Mouse (Mus musculus): Measurements from ENCODE around the gene Rasgrp1.

Gene Rasgrp1

DNA sequence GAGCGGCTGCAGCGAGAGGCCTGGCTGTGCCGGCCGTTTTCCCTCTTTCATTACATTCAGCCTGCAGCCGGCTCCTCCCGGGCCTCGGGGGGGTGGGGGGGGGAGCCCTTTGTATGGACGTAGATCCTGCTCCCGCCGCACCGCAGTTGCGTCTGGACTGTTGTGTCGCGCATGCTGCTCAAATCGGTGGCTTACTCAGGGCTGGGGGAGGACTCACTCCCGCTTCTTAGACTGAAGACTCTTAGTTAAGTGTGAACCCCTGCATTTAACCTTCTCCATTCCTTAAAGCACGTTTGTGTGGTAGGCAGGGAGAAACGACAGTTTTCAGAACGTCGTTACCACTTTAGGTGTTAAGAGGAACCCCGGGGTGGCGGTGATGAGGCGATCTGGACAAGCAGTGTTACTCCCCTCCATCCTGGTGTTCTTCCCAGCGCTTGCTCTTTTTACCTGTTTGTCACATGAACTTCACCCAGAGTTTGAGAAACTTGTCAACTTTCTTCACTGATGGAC lies 92.7 kb downstream of the Rasgrp1 start:
- in situ Hi-C loops (cut with MboI, MseI), result no loop called here

DNA sequence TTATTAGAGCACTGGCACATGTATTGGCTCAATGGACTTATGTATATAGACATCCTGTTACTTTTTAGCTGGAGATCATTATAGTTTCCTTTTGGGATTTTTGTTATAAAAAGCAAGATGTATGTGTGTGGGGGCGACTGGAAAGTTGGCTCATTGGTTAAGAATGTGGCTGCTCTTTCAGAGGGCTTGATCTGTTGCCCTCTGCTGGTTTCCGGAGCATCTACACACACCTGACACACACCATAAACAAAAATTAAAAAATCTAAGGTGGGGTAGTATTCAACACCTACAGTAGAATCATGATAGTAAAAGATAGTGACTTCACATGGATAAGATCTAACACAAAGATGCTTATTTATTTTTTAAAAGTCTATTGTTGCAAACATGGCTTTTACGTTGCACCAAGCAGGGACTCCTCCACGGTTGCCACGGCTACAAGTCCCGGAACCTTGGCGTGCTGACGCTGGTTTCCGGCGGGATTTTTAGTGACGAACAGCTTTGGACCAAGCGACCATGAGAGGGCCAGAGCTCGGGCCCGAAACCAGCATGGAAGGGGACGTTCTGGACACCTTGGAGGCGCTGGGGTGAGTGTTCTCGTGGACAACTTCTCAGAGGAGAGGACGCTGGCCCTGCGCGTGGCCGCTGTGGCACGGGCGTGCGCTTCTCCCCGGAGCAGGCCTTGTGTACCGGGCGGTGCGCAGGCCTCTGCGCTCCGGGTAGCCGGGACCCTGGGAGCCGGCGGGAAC lies 93.4 kb downstream of the Rasgrp1 start, which contains the start of gene Fam98b:
Fam98b (plus strand) TSS at position 485 of the 746 bp plus-strand sequence.
- in situ Hi-C loops (cut with MboI, MseI), result no loop called here

DNA sequence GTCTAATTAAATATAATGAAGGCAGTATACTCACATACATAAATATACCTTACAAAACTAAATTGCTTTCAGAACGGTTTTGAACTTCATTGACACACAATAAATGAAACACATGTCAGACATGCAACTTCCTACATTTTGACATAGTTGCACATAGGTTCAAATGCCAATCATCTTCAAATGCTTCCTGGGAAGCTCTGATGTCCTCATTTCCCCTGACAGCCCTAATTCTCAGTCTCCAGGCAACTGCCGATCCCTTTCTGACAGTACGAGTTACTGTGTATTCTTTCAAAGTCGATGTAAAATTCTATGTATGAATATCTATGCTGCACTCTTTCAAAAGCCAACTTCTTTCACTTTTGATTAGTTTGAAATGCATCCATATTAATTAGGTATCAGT lies 100.8 kb downstream of the Rasgrp1 start:
- in situ Hi-C loops (cut with MboI, MseI), result no loop called here

DNA sequence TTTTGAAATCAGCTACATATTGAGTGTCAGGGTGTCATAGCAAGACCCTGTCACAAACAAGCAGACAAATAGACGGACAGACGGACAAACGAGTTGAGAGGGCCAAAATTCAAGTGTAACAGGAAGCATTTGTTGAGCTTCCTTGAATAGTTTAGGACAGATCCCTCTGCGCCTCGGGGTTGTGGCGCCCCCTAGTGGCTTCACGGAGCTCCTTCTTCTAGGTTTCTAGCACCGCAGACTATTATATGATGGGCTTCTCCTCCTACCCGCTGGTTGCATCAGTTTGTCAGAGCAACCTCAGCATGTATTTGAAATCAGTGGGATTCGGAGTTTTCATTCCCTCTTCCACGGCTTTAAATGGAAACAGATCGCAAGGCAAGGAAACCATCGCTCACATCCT lies 111.5 kb downstream of the Rasgrp1 start:
- in situ Hi-C loops (cut with MboI, MseI), result no loop called here

DNA sequence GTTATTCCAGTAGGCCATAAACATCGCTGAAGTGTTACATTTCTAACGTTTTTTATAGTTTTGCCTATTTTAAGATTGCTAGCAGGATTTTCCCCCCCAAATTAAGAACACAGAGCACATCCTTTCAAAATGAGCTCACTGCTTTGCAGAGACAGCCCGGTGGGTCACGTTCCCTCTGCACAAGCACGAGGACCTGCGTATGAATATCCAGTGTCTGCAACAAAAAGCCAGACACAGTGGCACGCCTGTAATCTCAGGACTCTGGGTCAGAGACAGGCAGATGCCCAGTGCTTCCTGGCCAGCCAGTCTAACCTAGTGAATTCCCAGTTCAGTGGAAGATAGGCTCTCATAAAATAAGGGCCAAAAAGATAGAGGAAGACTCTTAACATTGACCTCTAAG lies 112.5 kb downstream of the Rasgrp1 start:
- in situ Hi-C loops (cut with MboI, MseI), result no loop called here

All from T-helper 2 cell (primary cell).